Mouse (Mus musculus): ENCODE results near the gene Sfta2. TPM values are rescaled to one million over a fixed set of nuclear protein-coding genes. Genes with fewer than 3 reads are reported as not detected.

Gene Sfta2
- polyA plus RNA-seq, 1 experiment, result 1.3 TPM

GRCm38 (mm10) chr17:35633992-35634391 is 32.6 kb downstream of the Sfta2 start:
- no peak overlapping the region for H3K4me3 ChIP-seq (ENCODE audit: insufficient read depth, low read depth, low read length)
- H3K36me3 ChIP-seq (ENCODE audit: control insufficient read depth, insufficient read depth, low read length), result no peaks in the 10 kb centered on the region
- no peaks in the 10 kb centered on the region; the same call in 1 of the 2 replicates for H3K4me1 ChIP-seq (ENCODE audit: control insufficient read depth, insufficient read depth, low read length)
- no peak overlapping the region for H3K27ac ChIP-seq (ENCODE audit: insufficient read depth, low read depth, low read length)
- DNase-seq, result peak; percentile 56
- TF ChIP-seq CTCF (conservative IDR thresholded peaks at IDR 0.05; ENCODE audit: insufficient read depth, insufficient read length, low read depth, low read length), result peak; percentile 51; the same call in 1 of the 2 replicates
- no peak for TF ChIP-seq POLR2A (IDR thresholded peaks at IDR 0.05; ENCODE audit: low read depth, low read length)
- no peaks in the 10 kb centered on the region for H3K27me3 ChIP-seq (replicated peaks; ENCODE audit: control insufficient read depth, insufficient read depth, low read length)
- WGBS, result 22% methylated on average over 1 of the region's 1 CpGs

- no peaks in the 10 kb centered on the region for H3K36me3 ChIP-seq (ENCODE audit: control insufficient read depth, insufficient read depth, low read length)
- no peak overlapping the region for H3K27ac ChIP-seq (ENCODE audit: insufficient read depth, low read depth, low read length)
- H3K4me3 ChIP-seq (ENCODE audit: insufficient read depth, low read depth, low read length), result no peak overlapping the region
- no peaks in the 10 kb centered on the region; the same call in 1 of the 2 replicates for H3K4me1 ChIP-seq (ENCODE audit: control insufficient read depth, insufficient read depth, low read length)
- TF ChIP-seq POLR2A (IDR thresholded peaks at IDR 0.05; ENCODE audit: low read depth, low read length) (no peak), CTCF (conservative IDR thresholded peaks at IDR 0.05; ENCODE audit: insufficient read depth, insufficient read length, low read depth, low read length) (0 out of 2 replicates have a peak, but pooled peaks have one; percentile 24)
- no peak for DNase-seq
- 73% methylated on average over 3 of the region's 3 CpGs for WGBS
- H3K27me3 ChIP-seq (replicated peaks; ENCODE audit: control insufficient read depth, insufficient read depth, low read length), result no peaks in the 10 kb centered on the region
These were observed 33.9 kb downstream of the Sfta2 start for GRCm38 (mm10) chr17:35635202-35635601.

- H3K4me3 ChIP-seq (ENCODE audit: insufficient read depth, low read depth, low read length), result peak overlapping the region; percentile 46
- H3K27ac ChIP-seq (ENCODE audit: insufficient read depth, low read depth, low read length), result no peak overlapping the region
- under 1% methylated on average over 15 of the region's 15 CpGs for WGBS
- TF ChIP-seq CTCF (conservative IDR thresholded peaks at IDR 0.05; ENCODE audit: insufficient read depth, insufficient read length, low read depth, low read length) (peak; percentile 72), POLR2A (IDR thresholded peaks at IDR 0.05; ENCODE audit: low read depth, low read length) (no peak)
- H3K36me3 ChIP-seq (ENCODE audit: control insufficient read depth, insufficient read depth, low read length), result no peaks in the 10 kb centered on the region
- H3K4me1 ChIP-seq (ENCODE audit: control insufficient read depth, insufficient read depth, low read length), result no peaks in the 10 kb centered on the region; the same call in 1 of the 2 replicates
- no peaks in the 10 kb centered on the region for H3K27me3 ChIP-seq (replicated peaks; ENCODE audit: control insufficient read depth, insufficient read depth, low read length)
- DNase-seq, result peak; percentile 81
These were observed 34.4 kb downstream of the Sfta2 start for GRCm38 (mm10) chr17:35635699-35636111.

- Histone ChIP-seq H3K27ac (ENCODE audit: insufficient read depth, low read depth, low read length) (no peak overlapping the region), H3K36me3 (ENCODE audit: control insufficient read depth, insufficient read depth, low read length) (no peaks in the 10 kb centered on the region), H3K27me3 (replicated peaks; ENCODE audit: control insufficient read depth, insufficient read depth, low read length) (no peaks in the 10 kb centered on the region), H3K4me1 (ENCODE audit: control insufficient read depth, insufficient read depth, low read length) (no peaks in the 10 kb centered on the region; the same call in 1 of the 2 replicates), H3K4me3 (ENCODE audit: insufficient read depth, low read depth, low read length) (no peak overlapping the region)
- TF ChIP-seq CTCF (conservative IDR thresholded peaks at IDR 0.05; ENCODE audit: insufficient read depth, insufficient read length, low read depth, low read length) (no peak), POLR2A (IDR thresholded peaks at IDR 0.05; ENCODE audit: low read depth, low read length) (no peak)
- WGBS, result 46% methylated on average over 5 of the region's 5 CpGs
- DNase-seq, result peak; percentile 30
These were observed 35.0 kb downstream of the Sfta2 start for GRCm38 (mm10) chr17:35636363-35636762.

GRCm38 (mm10) chr17:35638475-35639190 is 37.3 kb downstream of the Sfta2 start:
- Histone ChIP-seq H3K4me3 (ENCODE audit: insufficient read depth, low read depth, low read length) (no peak overlapping the region), H3K27ac (ENCODE audit: insufficient read depth, low read depth, low read length) (no peak overlapping the region), H3K4me1 (ENCODE audit: control insufficient read depth, insufficient read depth, low read length) (no peaks in the 10 kb centered on the region; the same call in 1 of the 2 replicates), H3K27me3 (replicated peaks; ENCODE audit: control insufficient read depth, insufficient read depth, low read length) (no peaks in the 10 kb centered on the region), H3K36me3 (ENCODE audit: control insufficient read depth, insufficient read depth, low read length) (no peaks in the 10 kb centered on the region)
- WGBS, result 21% methylated on average over 14 of the region's 14 CpGs
- no peak for TF ChIP-seq POLR2A (IDR thresholded peaks at IDR 0.05; ENCODE audit: low read depth, low read length)
- no peak for TF ChIP-seq CTCF (conservative IDR thresholded peaks at IDR 0.05; ENCODE audit: insufficient read depth, insufficient read length, low read depth, low read length)
- peak; percentile 71 for DNase-seq

GRCm38 (mm10) chr17:35639352-35639751 is 38.0 kb downstream of the Sfta2 start:
- Histone ChIP-seq H3K27ac (ENCODE audit: insufficient read depth, low read depth, low read length) (no peak overlapping the region), H3K4me1 (ENCODE audit: control insufficient read depth, insufficient read depth, low read length) (no peaks in the 10 kb centered on the region; the same call in 1 of the 2 replicates), H3K27me3 (replicated peaks; ENCODE audit: control insufficient read depth, insufficient read depth, low read length) (no peaks in the 10 kb centered on the region), H3K36me3 (ENCODE audit: control insufficient read depth, insufficient read depth, low read length) (no peaks in the 10 kb centered on the region), H3K4me3 (ENCODE audit: insufficient read depth, low read depth, low read length) (no peak overlapping the region)
- DNase-seq, result no peak
- TF ChIP-seq POLR2A (IDR thresholded peaks at IDR 0.05; ENCODE audit: low read depth, low read length), result no peak
- TF ChIP-seq CTCF (conservative IDR thresholded peaks at IDR 0.05; ENCODE audit: insufficient read depth, insufficient read length, low read depth, low read length), result no peak
- 71% methylated on average over 6 of the region's 6 CpGs for WGBS

- Histone ChIP-seq H3K36me3 (ENCODE audit: control insufficient read depth, insufficient read depth, low read length) (no peaks in the 10 kb centered on the region), H3K4me3 (ENCODE audit: insufficient read depth, low read depth, low read length) (no peak within 1 kb of the TSS), H3K4me1 (ENCODE audit: control insufficient read depth, insufficient read depth, low read length) (no peaks in the 10 kb centered on the region), H3K27ac (ENCODE audit: insufficient read depth, low read depth, low read length) (no peak within 1 kb of the TSS), H3K27me3 (replicated peaks; ENCODE audit: control insufficient read depth, insufficient read depth, low read length) (no peaks in the 10 kb centered on the region)
- TF ChIP-seq POLR2A (IDR thresholded peaks at IDR 0.05; ENCODE audit: low read depth, low read length) (no peak), CTCF (conservative IDR thresholded peaks at IDR 0.05; ENCODE audit: insufficient read depth, insufficient read length, low read depth, low read length) (no peak)
- no peak for DNase-seq
- WGBS, result 58% methylated on average over 13 of the region's 13 CpGs
These were observed 42.4 kb downstream of the Sfta2 start, which contains the start of gene Mucl3 for GRCm38 (mm10) chr17:35643609-35644236. Gene Mucl3 (minus strand): TSS chr17:35643695.

Data from kidney, adult 2 months (tissue).